Mouse (Mus musculus): ENCODE measurements at regions not wholly inside any gene's neighbourhood (a gene's known extent, or its start where the extent isn't known, plus 50 kb on each side); places are given as distances from the start of the nearest gene placed in this dataset.

DNA sequence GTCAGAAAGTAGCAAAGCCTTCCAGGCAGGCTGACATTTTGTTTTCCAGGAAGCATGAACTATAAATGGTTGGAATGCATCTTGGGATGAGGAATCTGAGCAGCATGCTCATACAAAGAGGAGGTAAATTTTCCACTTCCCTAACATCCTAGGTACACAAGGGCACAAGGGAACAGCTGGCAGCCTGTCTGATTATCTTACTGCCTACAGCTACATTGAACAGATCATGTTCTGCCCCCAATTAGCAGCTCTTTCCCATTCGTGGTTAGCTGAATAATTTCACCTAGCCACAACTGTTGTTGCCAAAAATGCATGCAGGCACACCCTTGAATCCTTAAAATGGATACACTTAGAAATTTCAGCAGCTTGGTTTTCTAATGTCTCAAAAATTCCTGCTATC lies 239.5 kb downstream of the Col12a1 start:
- H3K4me1 ChIP-seq (ENCODE audit: control insufficient read depth, insufficient read depth, low read length): no peaks in the 10 kb centered on the region
- WGBS: 36% methylated on average over 1 of the region's 1 CpGs
- H3K27ac ChIP-seq (replicated peaks; ENCODE audit: insufficient read depth, low read depth, low read length): no peak overlapping the region
- H3K4me3 ChIP-seq (ENCODE audit: insufficient read depth, low read depth, low read length): no peak overlapping the region
- H3K9ac ChIP-seq (ENCODE audit: low read depth, low read length): no peak overlapping the region
- no peak for DNase-seq (ENCODE audit: extremely low read depth, low read depth, low spot score)
- no peaks in the 10 kb centered on the region for H3K79me2 ChIP-seq (ENCODE audit: control insufficient read depth, insufficient read depth, low read length)
- H3K27me3 ChIP-seq (ENCODE audit: control insufficient read depth, insufficient read depth, low read length): no peaks in the 10 kb centered on the region
- H3K36me3 ChIP-seq (ENCODE audit: control insufficient read depth, insufficient read depth, low read length): no peaks in the 10 kb centered on the region
- TF ChIP-seq POLR2A (IDR thresholded peaks at IDR 0.05; ENCODE audit: extremely low read depth, insufficient read depth, low read length) (no peak), CTCF (IDR thresholded peaks at IDR 0.05; ENCODE audit: low read depth, low read length) (no peak)

DNA sequence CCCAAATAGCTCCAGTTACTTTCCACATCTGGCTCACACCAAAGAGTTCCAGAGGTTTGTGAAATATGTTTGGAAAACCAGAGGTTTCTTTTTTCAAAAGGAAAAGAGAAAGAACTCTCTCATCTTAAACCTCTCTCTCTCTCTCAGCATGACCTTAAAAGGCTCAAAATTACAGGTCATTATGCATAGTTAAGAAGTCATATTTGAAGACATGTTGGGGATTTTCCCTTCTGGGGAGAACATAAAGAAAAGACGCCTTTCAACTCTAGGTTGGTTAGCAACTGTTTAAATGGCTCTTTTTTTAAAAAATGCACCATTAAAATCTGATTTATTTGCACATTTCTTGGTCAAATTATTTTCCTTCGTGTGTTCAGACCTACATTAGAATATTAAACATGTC lies 218.4 kb downstream of the Col12a1 start:
- Histone ChIP-seq H3K4me1 (ENCODE audit: control insufficient read depth, insufficient read depth, low read length) (no peaks in the 10 kb centered on the region), H3K27me3 (ENCODE audit: control insufficient read depth, insufficient read depth, low read length) (no peaks in the 10 kb centered on the region), H3K79me2 (ENCODE audit: control insufficient read depth, insufficient read depth, low read length) (no peaks in the 10 kb centered on the region), H3K9ac (ENCODE audit: low read depth, low read length) (no peak overlapping the region), H3K4me3 (ENCODE audit: insufficient read depth, low read depth, low read length) (no peak overlapping the region), H3K27ac (replicated peaks; ENCODE audit: insufficient read depth, low read depth, low read length) (no peak overlapping the region), H3K36me3 (ENCODE audit: control insufficient read depth, insufficient read depth, low read length) (no peaks in the 10 kb centered on the region)
- 61% methylated on average over 2 of the region's 2 CpGs for WGBS
- no peak for DNase-seq (ENCODE audit: extremely low read depth, low read depth, low spot score)
- TF ChIP-seq POLR2A (IDR thresholded peaks at IDR 0.05; ENCODE audit: extremely low read depth, insufficient read depth, low read length) (no peak), CTCF (IDR thresholded peaks at IDR 0.05; ENCODE audit: low read depth, low read length) (no peak)

DNA sequence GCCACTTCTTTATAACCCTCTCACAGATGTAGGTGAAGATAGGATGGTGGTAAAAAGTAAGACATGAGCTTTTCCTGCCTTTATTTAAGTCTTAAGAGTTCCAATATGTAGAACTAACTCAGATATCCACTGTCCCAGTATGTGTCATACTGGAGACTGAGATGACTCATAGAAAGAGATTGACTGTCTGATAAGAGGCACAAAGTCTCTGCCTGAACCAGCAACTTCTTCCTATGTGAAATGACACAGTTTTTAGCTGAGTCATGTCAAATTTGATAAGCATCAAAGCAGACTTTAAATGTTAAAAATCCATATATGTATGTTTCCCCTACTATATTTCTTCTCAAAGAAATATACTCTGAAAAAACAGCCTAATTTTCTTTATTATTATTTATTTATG lies 216.6 kb downstream of the Col12a1 start:
- no peaks in the 10 kb centered on the region for H3K27me3 ChIP-seq (ENCODE audit: control insufficient read depth, insufficient read depth, low read length)
- no peak overlapping the region for H3K9ac ChIP-seq (ENCODE audit: low read depth, low read length)
- TF ChIP-seq POLR2A (IDR thresholded peaks at IDR 0.05; ENCODE audit: extremely low read depth, insufficient read depth, low read length): no peak
- no peak for TF ChIP-seq CTCF (IDR thresholded peaks at IDR 0.05; ENCODE audit: low read depth, low read length)
- DNase-seq (ENCODE audit: extremely low read depth, low read depth, low spot score): no peak
- no peak overlapping the region for H3K4me3 ChIP-seq (ENCODE audit: insufficient read depth, low read depth, low read length)
- no peaks in the 10 kb centered on the region for H3K4me1 ChIP-seq (ENCODE audit: control insufficient read depth, insufficient read depth, low read length)
- H3K36me3 ChIP-seq (ENCODE audit: control insufficient read depth, insufficient read depth, low read length): no peaks in the 10 kb centered on the region
- H3K79me2 ChIP-seq (ENCODE audit: control insufficient read depth, insufficient read depth, low read length): no peaks in the 10 kb centered on the region
- no peak overlapping the region for H3K27ac ChIP-seq (replicated peaks; ENCODE audit: insufficient read depth, low read depth, low read length)

DNA sequence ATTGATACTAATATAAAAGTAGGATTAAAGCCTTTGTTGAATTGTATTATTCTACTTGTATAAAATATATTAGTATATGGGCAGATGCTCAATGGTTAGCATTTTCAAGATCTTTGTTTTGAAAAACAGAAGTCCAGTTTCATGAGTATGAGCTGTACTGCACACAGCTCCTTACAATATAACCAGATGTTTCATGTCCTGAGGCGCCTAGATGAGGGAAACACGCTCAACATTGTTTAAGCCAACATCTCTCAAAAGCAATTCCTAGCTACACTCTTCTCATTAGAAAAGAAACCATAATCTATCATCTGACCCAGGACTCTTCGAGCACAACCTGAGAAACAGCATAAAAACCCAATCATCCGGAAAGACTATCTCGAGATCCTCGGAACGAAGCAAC lies 202.2 kb downstream of the Col12a1 start:
- WGBS: 90% methylated on average over 7 of the region's 7 CpGs
- H3K4me1 ChIP-seq (ENCODE audit: control insufficient read depth, insufficient read depth, low read length): no peaks in the 10 kb centered on the region
- no peaks in the 10 kb centered on the region for H3K79me2 ChIP-seq (ENCODE audit: control insufficient read depth, insufficient read depth, low read length)
- DNase-seq (ENCODE audit: extremely low read depth, low read depth, low spot score): no peak
- no peak overlapping the region for H3K4me3 ChIP-seq (ENCODE audit: insufficient read depth, low read depth, low read length)
- no peak overlapping the region for H3K27ac ChIP-seq (replicated peaks; ENCODE audit: insufficient read depth, low read depth, low read length)
- TF ChIP-seq CTCF (IDR thresholded peaks at IDR 0.05; ENCODE audit: low read depth, low read length) (no peak), POLR2A (IDR thresholded peaks at IDR 0.05; ENCODE audit: extremely low read depth, insufficient read depth, low read length) (no peak)
- H3K9ac ChIP-seq (ENCODE audit: low read depth, low read length): no peak overlapping the region
- H3K27me3 ChIP-seq (ENCODE audit: control insufficient read depth, insufficient read depth, low read length): no peaks in the 10 kb centered on the region
- no peaks in the 10 kb centered on the region for H3K36me3 ChIP-seq (ENCODE audit: control insufficient read depth, insufficient read depth, low read length)

DNA sequence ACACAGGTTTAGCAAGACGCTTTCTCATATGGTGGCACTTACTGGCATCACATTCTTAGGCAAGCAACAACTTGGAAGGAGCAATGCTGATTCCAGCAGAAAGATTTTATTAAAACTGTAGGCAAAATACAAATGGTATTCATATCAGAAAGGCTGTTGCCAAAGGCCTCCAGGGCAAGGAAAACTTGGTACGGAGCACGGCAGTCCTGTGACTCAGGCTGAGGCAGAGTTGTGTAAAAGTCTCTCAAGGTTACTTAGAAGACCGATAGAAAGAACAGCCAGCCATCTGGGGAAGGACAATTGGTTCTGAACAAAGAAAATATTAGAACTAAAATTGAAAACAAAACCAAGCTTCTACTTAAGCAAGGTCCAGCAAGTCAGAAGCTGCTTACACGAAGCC lies 201.2 kb downstream of the Col12a1 start:
- H3K9ac ChIP-seq (ENCODE audit: low read depth, low read length): no peak overlapping the region
- no peaks in the 10 kb centered on the region for H3K27me3 ChIP-seq (ENCODE audit: control insufficient read depth, insufficient read depth, low read length)
- WGBS: 84% methylated on average over 5 of the region's 5 CpGs
- no peak overlapping the region for H3K4me3 ChIP-seq (ENCODE audit: insufficient read depth, low read depth, low read length)
- no peaks in the 10 kb centered on the region for H3K79me2 ChIP-seq (ENCODE audit: control insufficient read depth, insufficient read depth, low read length)
- H3K36me3 ChIP-seq (ENCODE audit: control insufficient read depth, insufficient read depth, low read length): no peaks in the 10 kb centered on the region
- no peak overlapping the region for H3K27ac ChIP-seq (replicated peaks; ENCODE audit: insufficient read depth, low read depth, low read length)
- no peaks in the 10 kb centered on the region for H3K4me1 ChIP-seq (ENCODE audit: control insufficient read depth, insufficient read depth, low read length)
- no peak for DNase-seq (ENCODE audit: extremely low read depth, low read depth, low spot score)
- no peak for TF ChIP-seq CTCF (IDR thresholded peaks at IDR 0.05; ENCODE audit: low read depth, low read length)
- TF ChIP-seq POLR2A (IDR thresholded peaks at IDR 0.05; ENCODE audit: extremely low read depth, insufficient read depth, low read length): no peak

DNA sequence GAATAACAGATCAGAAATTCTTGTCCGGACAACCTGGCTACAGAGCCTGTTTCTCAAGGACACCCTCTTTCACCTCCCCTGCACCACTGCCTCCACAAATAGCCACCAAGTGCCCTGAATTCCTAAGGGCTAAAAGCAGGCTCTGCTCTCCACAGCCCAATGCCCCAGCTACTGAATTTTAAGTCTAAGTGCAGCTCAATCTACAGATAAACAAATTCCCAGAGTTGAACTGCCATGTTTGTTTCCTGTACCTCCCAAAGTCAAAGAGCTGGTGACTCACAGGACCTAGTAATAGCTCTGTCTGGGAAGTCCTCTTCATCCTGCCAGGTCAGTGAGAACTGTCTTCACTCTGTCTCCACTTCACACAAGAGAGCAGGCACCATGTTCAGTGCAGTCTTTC lies 200.0 kb downstream of the Col12a1 start:
- WGBS: 65% methylated on average over 1 of the region's 1 CpGs
- DNase-seq (ENCODE audit: extremely low read depth, low read depth, low spot score): no peak
- no peaks in the 10 kb centered on the region for H3K4me1 ChIP-seq (ENCODE audit: control insufficient read depth, insufficient read depth, low read length)
- H3K27ac ChIP-seq (replicated peaks; ENCODE audit: insufficient read depth, low read depth, low read length): no peak overlapping the region
- TF ChIP-seq CTCF (IDR thresholded peaks at IDR 0.05; ENCODE audit: low read depth, low read length) (no peak), POLR2A (IDR thresholded peaks at IDR 0.05; ENCODE audit: extremely low read depth, insufficient read depth, low read length) (no peak)
- no peaks in the 10 kb centered on the region for H3K36me3 ChIP-seq (ENCODE audit: control insufficient read depth, insufficient read depth, low read length)
- H3K4me3 ChIP-seq (ENCODE audit: insufficient read depth, low read depth, low read length): no peak overlapping the region
- no peaks in the 10 kb centered on the region for H3K79me2 ChIP-seq (ENCODE audit: control insufficient read depth, insufficient read depth, low read length)
- no peak overlapping the region for H3K9ac ChIP-seq (ENCODE audit: low read depth, low read length)
- H3K27me3 ChIP-seq (ENCODE audit: control insufficient read depth, insufficient read depth, low read length): no peaks in the 10 kb centered on the region
